Mouse (Mus musculus) neural tube, embryonic 12.5 days (tissue): ENCODE results near the gene Rwdd4a. TPM values are rescaled to one million over a fixed set of nuclear protein-coding genes. Genes with fewer than 3 reads are reported as not detected.

Experiments used
- ATAC-seq: fragments of 200-750 bp; cut with Nextera tagmentation; 2 replicates; pipeline ENCODE4 v1.8.0; 2017; ENCODE audit warnings: low read depth, mild to moderate bottlenecking, moderate TSS enrichment, moderate library complexity; ENCODE audit not compliant: low FRiP score
- H3K27ac ChIP-seq: fragments of 300-500 bp; sonication (generic); 2 replicates; pipeline ENCODE4 v1.5.1; 2016
- H3K27me3 ChIP-seq: fragments of 300-500 bp; sonication (generic); replicated peaks from 2 replicates; pipeline ENCODE4 v1.6.1; 2016; ENCODE audit warnings: mild to moderate bottlenecking
- H3K36me3 ChIP-seq: fragments of 300-500 bp; sonication (generic); 2 replicates; pipeline ENCODE4 v1.6.1; 2016; ENCODE audit warnings: mild to moderate bottlenecking
- H3K4me1 ChIP-seq: fragments of 300-500 bp; sonication (generic); 2 replicates; pipeline ENCODE4 v1.6.1; 2016
- H3K4me2 ChIP-seq: fragments of 300-500 bp; sonication (generic); replicated peaks from 2 replicates; pipeline ENCODE4 v1.6.1; 2016; ENCODE audit warnings: mild to moderate bottlenecking
- H3K4me3 ChIP-seq: fragments of 300-500 bp; sonication (generic); 2 replicates; pipeline ENCODE4 v1.5.1; 2016
- H3K9ac ChIP-seq: fragments of 300-500 bp; sonication (generic); 2 replicates; pipeline ENCODE4 v1.6.1; 2016; ENCODE audit warnings: mild to moderate bottlenecking
- H3K9me3 ChIP-seq: fragments of 300-500 bp; sonication (generic); 2 replicates; pipeline ENCODE4 v1.6.1; 2016; ENCODE audit warnings: mild to moderate bottlenecking
- WGBS: fragments of 180-500 bp; shearing (Covaris S2); methylation state at CpG from one replicate; pipeline ENCODE4 v1.1.7; 2016; 5-methylcytosine and 5-hydroxymethylcytosine counted together
- polyA plus RNA-seq: library from polyadenylated mRNA; unstranded; fragments of >200 nt; fragmentation: Nextera tagmentation; extraction: Ambion mirVana; gene quantifications from 2 replicates; pipeline ENCODE4 v1.2.1, GENCODE M21; 2016

The Rwdd4a gene
- polyA plus RNA-seq, result 37.6 and 38.9 TPM in 2 replicates

DNA sequence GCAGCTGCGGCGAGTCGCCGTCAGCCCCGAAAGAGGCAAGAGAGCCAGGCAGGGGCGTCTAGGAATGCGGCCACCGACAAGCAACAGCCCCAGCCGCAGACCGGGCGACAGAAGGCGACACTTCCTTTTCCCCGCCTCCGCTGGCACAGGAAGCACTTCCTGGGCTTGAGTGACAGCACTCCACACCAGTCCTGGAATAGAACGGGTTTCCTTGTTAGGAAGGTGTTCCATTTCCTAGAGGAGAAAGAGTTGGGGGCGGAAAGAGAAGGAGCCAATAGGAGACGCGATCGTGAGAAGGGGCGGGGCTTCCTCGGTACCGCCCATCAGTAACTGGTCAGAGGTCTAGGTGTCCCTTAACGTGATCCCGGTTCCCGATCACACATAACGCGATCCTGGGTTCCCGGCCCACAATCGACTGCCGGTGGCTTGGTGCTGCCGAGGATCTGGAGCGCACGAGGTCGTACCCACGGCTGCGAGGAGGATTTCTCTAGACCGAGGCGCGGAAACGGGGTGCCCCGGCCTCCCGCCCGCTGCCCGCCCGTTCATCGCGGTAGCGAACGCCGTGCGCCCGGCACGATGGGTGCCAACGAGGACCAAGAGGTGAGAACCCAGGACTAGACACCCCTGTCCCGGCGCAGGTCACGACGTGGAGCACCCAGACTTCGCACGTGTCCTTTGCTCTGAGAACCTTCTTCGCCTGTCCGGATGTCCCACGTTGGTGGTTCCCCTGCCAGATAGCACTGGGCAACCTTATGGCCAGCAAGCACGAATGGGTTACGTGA is at the start of gene Rwdd4a, which contains the start of gene Trappc11:
TSS of gene Rwdd4a (plus strand) at position 321 of the 782 bp plus-strand sequence.
TSS of gene Trappc11 (minus strand) at position 127 of the 782 bp plus-strand sequence.
- peak; percentile 100 for ATAC-seq

DNA sequence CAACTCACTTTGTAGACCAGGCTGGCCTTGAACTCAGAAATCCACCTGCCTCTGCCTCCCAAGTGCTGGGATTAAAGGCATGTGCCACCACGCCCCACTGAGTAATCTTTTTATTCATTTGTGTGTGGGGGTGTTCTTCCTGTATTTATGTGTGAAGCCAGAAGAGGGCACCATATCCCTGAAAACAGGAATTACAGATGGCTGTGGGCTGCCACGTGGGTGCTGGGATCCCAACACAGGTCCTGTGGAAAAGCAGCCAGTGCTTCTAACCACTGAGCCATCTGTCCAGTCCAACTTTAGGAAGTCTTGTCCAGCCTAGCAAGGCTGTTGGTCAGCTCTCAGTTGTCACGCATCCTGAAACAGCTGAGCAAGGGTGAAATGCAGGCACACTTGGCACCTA is 46.2 kb upstream of the Rwdd4a start:
- peaks cover 4% of the 10 kb centered on the region for H3K4me1 ChIP-seq
- H3K9ac ChIP-seq, result no peak overlapping the region
- H3K27me3 ChIP-seq, result no peaks in the 10 kb centered on the region
- no peak overlapping the region for H3K27ac ChIP-seq
- WGBS, result 91% methylated on average over 3 of the region's 3 CpGs
- ATAC-seq, result no peak
- peaks cover 4% of the 10 kb centered on the region; the same call in 1 of the 2 replicates for H3K9me3 ChIP-seq
- no peak overlapping the region for H3K4me3 ChIP-seq
- H3K4me2 ChIP-seq, result no peak overlapping the region
- peaks cover 44% of the 10 kb centered on the region for H3K36me3 ChIP-seq

More for the DNA sequence above, at the start of gene Rwdd4a, which contains the start of gene Trappc11:
- Histone ChIP-seq H3K4me3 (peak within 1 kb of the TSS; percentile 91), H3K9me3 (no peaks in the 10 kb centered on the region), H3K27me3 (no peaks in the 10 kb centered on the region), H3K27ac (peak within 1 kb of the TSS; percentile 68), H3K9ac (peak within 1 kb of the TSS; percentile 86), H3K4me1 (peaks cover 19% of the 10 kb centered on the region), H3K36me3 (peaks cover 23% of the 10 kb centered on the region), H3K4me2 (peak within 1 kb of the TSS; percentile 80)
- WGBS, result under 1% methylated on average over 65 of the region's 65 CpGs

- Histone ChIP-seq H3K9ac (no peak overlapping the region), H3K9me3 (no peaks in the 10 kb centered on the region), H3K27me3 (no peaks in the 10 kb centered on the region), H3K36me3 (peaks cover 83% of the 10 kb centered on the region), H3K27ac (no peak overlapping the region), H3K4me2 (no peak overlapping the region), H3K4me3 (no peak overlapping the region), H3K4me1 (peaks cover 4% of the 10 kb centered on the region; the same call in 1 of the 2 replicates)
- no peak for ATAC-seq
- 94% methylated on average over 12 of the region's 12 CpGs for WGBS
Measured at GRCm38 (mm10) chr8:47493106-47493505, 40.4 kb upstream of the Rwdd4a start.

DNA sequence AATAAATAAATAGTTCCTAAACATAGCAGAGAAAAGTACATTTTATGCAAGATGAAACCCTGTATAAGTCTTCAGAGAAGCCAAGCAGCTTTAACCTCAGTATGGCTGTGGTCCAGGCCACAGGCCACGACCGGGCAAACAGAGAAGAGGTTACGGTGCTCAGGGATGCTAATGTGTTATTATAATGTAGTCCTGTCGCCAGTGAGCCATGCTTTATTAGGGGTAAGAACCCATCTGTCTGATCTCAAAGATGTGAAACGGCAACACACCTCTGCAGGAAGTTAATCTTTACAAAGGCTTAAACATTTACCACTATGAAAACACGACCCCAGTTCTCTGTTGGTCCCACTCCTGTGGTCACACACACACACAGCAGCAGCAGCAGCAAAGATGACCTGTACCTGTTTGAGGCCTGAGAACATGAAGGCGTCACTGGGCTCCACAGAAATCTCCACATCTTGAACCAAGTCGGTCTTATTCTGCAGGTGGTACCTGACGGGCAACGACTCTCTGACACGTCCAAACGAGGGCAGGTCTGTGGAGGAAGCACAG is 38.8 kb upstream of the Rwdd4a start:
- H3K27ac ChIP-seq, result no peak overlapping the region
- no peak overlapping the region for H3K9ac ChIP-seq
- no peaks in the 10 kb centered on the region for H3K27me3 ChIP-seq
- WGBS, result 90% methylated on average over 12 of the region's 12 CpGs
- H3K4me3 ChIP-seq, result no peak overlapping the region
- no peaks in the 10 kb centered on the region for H3K9me3 ChIP-seq
- H3K4me1 ChIP-seq, result no peaks in the 10 kb centered on the region
- no peak for ATAC-seq
- no peak overlapping the region for H3K4me2 ChIP-seq
- peaks cover 83% of the 10 kb centered on the region for H3K36me3 ChIP-seq

DNA sequence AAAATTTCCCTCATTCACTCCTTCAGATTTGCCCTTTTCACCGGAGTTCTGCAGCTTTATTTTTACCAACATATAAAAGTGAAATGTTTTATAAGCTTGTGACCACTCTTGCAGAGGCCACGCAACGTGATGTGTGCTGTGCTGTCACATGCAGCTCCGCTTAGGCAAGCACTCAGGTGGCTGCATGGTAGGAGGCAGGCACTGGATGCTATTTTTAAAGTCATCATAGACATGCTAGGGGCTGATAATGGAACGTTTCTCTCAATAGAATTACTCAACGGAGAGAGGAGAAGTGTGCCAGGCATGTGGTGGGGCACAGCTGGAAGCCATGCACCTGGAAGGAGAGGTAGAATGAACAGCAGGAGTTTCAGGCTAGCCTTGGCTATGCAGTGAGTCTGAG is 38.0 kb upstream of the Rwdd4a start:
- WGBS, result 89% methylated on average over 6 of the region's 6 CpGs
- Histone ChIP-seq H3K4me3 (no peak overlapping the region), H3K36me3 (peaks cover 86% of the 10 kb centered on the region), H3K4me1 (no peaks in the 10 kb centered on the region), H3K27ac (no peak overlapping the region), H3K4me2 (no peak overlapping the region), H3K9me3 (no peaks in the 10 kb centered on the region), H3K27me3 (no peaks in the 10 kb centered on the region), H3K9ac (no peak overlapping the region)
- no peak for ATAC-seq

GRCm38 (mm10) chr8:47501994-47502393 is 31.5 kb upstream of the Rwdd4a start:
- Histone ChIP-seq H3K4me3 (no peak overlapping the region), H3K27ac (no peak overlapping the region), H3K9me3 (no peaks in the 10 kb centered on the region), H3K27me3 (no peaks in the 10 kb centered on the region), H3K4me1 (no peaks in the 10 kb centered on the region), H3K9ac (no peak overlapping the region), H3K4me2 (no peak overlapping the region), H3K36me3 (peaks cover 83% of the 10 kb centered on the region)
- 84% methylated on average over 2 of the region's 2 CpGs for WGBS
- ATAC-seq, result no peak

DNA sequence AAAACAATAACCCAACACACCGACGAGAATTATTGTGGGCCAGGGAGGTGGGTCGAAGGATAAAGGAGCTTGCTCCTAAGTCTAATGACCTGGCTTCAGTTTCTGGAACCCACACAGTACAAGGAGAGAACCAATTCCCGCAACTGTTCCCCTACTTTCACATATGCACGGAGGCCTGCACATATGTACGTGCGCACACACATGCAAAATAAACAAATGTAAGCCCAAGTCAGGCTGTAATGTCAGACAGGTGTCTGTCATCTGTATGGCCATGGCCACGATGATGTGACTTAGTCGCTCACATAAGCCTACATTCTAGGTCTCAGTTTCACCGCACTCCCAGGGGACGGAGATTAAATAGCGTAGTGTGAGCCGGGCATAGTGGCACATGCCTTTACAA is 30.9 kb upstream of the Rwdd4a start:
- Histone ChIP-seq H3K36me3 (peaks cover 80% of the 10 kb centered on the region), H3K27ac (no peak overlapping the region), H3K9me3 (no peaks in the 10 kb centered on the region), H3K4me2 (no peak overlapping the region), H3K27me3 (no peaks in the 10 kb centered on the region), H3K9ac (no peak overlapping the region), H3K4me1 (no peaks in the 10 kb centered on the region), H3K4me3 (no peak overlapping the region)
- 96% methylated on average over 13 of the region's 13 CpGs for WGBS
- no peak for ATAC-seq

GRCm38 (mm10) chr8:47505431-47505830 is 28.0 kb upstream of the Rwdd4a start:
- Histone ChIP-seq H3K4me2 (no peak overlapping the region), H3K27me3 (no peaks in the 10 kb centered on the region), H3K27ac (no peak overlapping the region), H3K9me3 (no peaks in the 10 kb centered on the region), H3K36me3 (peaks cover 69% of the 10 kb centered on the region), H3K4me3 (no peak overlapping the region), H3K4me1 (no peaks in the 10 kb centered on the region), H3K9ac (no peak overlapping the region)
- ATAC-seq, result no peak
- WGBS, result 90% methylated on average over 12 of the region's 12 CpGs

DNA sequence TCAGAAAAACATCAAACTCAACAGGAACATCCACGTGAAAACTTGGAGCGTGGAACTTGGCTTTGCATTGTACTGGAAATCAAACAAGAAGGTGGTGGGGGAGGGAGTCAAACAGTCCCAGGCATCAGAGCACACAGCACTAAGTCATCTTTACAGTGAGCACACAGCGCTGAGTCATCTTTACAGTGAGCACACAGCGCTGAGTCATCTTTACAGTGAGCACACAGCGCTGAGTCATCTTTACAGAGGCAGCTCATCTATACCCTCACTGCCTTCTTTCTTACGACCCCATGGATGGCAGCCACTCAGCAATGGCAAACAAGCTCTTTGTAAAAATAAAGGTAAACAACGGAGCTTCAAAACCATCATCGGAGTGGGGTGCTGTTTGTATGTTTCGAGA is 22.5 kb upstream of the Rwdd4a start:
- no peaks in the 10 kb centered on the region for H3K4me1 ChIP-seq
- 91% methylated on average over 9 of the region's 9 CpGs for WGBS
- H3K27me3 ChIP-seq, result no peaks in the 10 kb centered on the region
- no peak overlapping the region for H3K9ac ChIP-seq
- no peaks in the 10 kb centered on the region for H3K9me3 ChIP-seq
- H3K36me3 ChIP-seq, result peaks cover 61% of the 10 kb centered on the region
- no peak overlapping the region for H3K4me3 ChIP-seq
- no peak for ATAC-seq
- H3K27ac ChIP-seq, result no peak overlapping the region
- no peak overlapping the region for H3K4me2 ChIP-seq

GRCm38 (mm10) chr8:47513601-47514000 is 19.9 kb upstream of the Rwdd4a start:
- no peak overlapping the region for H3K27ac ChIP-seq
- no peak overlapping the region for H3K9ac ChIP-seq
- no peaks in the 10 kb centered on the region for H3K27me3 ChIP-seq
- H3K9me3 ChIP-seq, result no peaks in the 10 kb centered on the region
- no peak overlapping the region for H3K4me3 ChIP-seq
- peaks cover 71% of the 10 kb centered on the region for H3K36me3 ChIP-seq
- no peaks in the 10 kb centered on the region for H3K4me1 ChIP-seq
- no peak overlapping the region for H3K4me2 ChIP-seq
- WGBS, result 97% methylated on average over 15 of the region's 15 CpGs
- no peak for ATAC-seq

- no peak for ATAC-seq
- peaks cover 55% of the 10 kb centered on the region for H3K36me3 ChIP-seq
- 87% methylated on average over 1 of the region's 1 CpGs for WGBS
Measured at GRCm38 (mm10) chr8:47528094-47528493, 5.4 kb upstream of the Rwdd4a start.

DNA sequence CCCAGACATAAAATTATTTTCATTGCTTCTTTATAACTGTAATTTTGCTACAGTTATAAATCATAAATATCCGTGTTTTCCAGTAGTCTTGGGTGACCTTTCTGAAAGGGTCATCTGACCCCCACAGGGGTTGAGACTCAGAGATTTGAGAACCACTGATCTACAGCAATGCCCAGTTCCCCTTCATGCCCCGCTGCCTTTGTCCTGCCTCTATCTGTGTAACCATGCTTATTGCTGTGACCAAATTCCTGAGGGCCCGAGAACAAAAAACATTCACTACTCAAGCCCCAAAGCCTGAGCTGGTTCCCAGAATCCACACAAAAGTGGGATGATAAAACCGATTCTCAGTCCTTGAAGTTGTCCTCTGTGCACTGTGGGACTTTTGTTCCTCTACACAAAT is 4.9 kb downstream of the Rwdd4a start:
- no peak for ATAC-seq
- Histone ChIP-seq H3K27me3 (no peaks in the 10 kb centered on the region), H3K9ac (no peak overlapping the region), H3K9me3 (no peaks in the 10 kb centered on the region), H3K4me1 (peaks cover 8% of the 10 kb centered on the region), H3K27ac (no peak overlapping the region), H3K36me3 (peaks cover 28% of the 10 kb centered on the region), H3K4me2 (no peak overlapping the region), H3K4me3 (no peak overlapping the region)
- WGBS, result 53% methylated on average over 4 of the region's 4 CpGs

More at GRCm38 (mm10) chr8:47528094-47528493, 5.4 kb upstream of the Rwdd4a start:
- no peak overlapping the region for H3K9ac ChIP-seq
- no peaks in the 10 kb centered on the region for H3K9me3 ChIP-seq
- H3K27me3 ChIP-seq, result no peaks in the 10 kb centered on the region
- H3K4me2 ChIP-seq, result no peak overlapping the region
- H3K27ac ChIP-seq, result no peak overlapping the region
- peaks cover 10% of the 10 kb centered on the region for H3K4me1 ChIP-seq
- H3K4me3 ChIP-seq, result no peak overlapping the region
